Mouse (Mus musculus) liver, adult 2 months (tissue): ENCODE measurements around the gene Srsf7. TPM values are rescaled to one million over a fixed set of nuclear protein-coding genes. Genes with fewer than 3 reads are reported as not detected.

ENCODE experiments used
- DNase-seq: peaks from one replicate; pipeline ENCODE4 v3.0.0-alpha.2; 2011; ENCODE audit warnings: low read depth, low spot score; ENCODE audit errors: extremely low read depth
- H3K27ac ChIP-seq: fragments of 200-500 bp; replicated peaks from 2 replicates; pipeline ENCODE4 v1.5.1; 2012; ENCODE audit warnings: low read depth, mild to moderate bottlenecking, control low read depth, inconsistent platforms, low read length; ENCODE audit not compliant: insufficient read depth
- H3K27me3 ChIP-seq: fragments of 200-500 bp; 2 replicates; pipeline ENCODE4 v1.6.1; 2012; ENCODE audit warnings: mild to moderate bottlenecking, moderate library complexity, low read length, inconsistent platforms; ENCODE audit not compliant: control insufficient read depth, insufficient read depth
- H3K36me3 ChIP-seq: fragments of 200-500 bp; 2 replicates; pipeline ENCODE4 v1.6.1; 2012; ENCODE audit warnings: low read length, inconsistent platforms; ENCODE audit not compliant: control insufficient read depth, insufficient read depth
- H3K4me1 ChIP-seq: fragments of 200-500 bp; 2 replicates; pipeline ENCODE4 v1.6.1; 2011; ENCODE audit warnings: low read length; ENCODE audit not compliant: control insufficient read depth, insufficient read depth
- H3K4me3 ChIP-seq: fragments of 200-500 bp; 2 replicates; pipeline ENCODE4 v1.5.1; 2011; ENCODE audit warnings: low read depth, mild to moderate bottlenecking, control low read depth, low read length, moderate library complexity; ENCODE audit not compliant: insufficient read depth
- H3K79me2 ChIP-seq: fragments of 200-500 bp; 2 replicates; pipeline ENCODE4 v1.6.1; 2012; ENCODE audit warnings: inconsistent platforms, mild to moderate bottlenecking, low read length, moderate library complexity; ENCODE audit not compliant: control insufficient read depth, insufficient read depth
- H3K9ac ChIP-seq: fragments of 200-500 bp; 2 replicates; pipeline ENCODE4 v1.6.1; 2012; ENCODE audit warnings: low read depth, mild to moderate bottlenecking, control low read depth, inconsistent platforms, low read length
- CTCF ChIP-seq: fragments of 200-500 bp; IDR thresholded peaks from 2 replicates; pipeline ENCODE4 v1.5.1; 2011; ENCODE audit warnings: low read depth, low read length, control low read depth
- POLR2A ChIP-seq: fragments of 200-500 bp; IDR thresholded peaks from 2 replicates; pipeline ENCODE4 v1.6.1; 2011; ENCODE audit warnings: low read length, control low read depth; ENCODE audit not compliant: insufficient read depth; ENCODE audit errors: extremely low read depth
- WGBS: fragments of 180-500 bp; shearing (Covaris S2); methylation state at CpG from one replicate; pipeline ENCODE4 v1.1.7; 2018; 5-methylcytosine and 5-hydroxymethylcytosine counted together
- polyA plus RNA-seq: library from polyadenylated mRNA; depleted of rRNA; stranded (reverse); fragments of >200 nt; gene quantifications from 2 replicates; pipeline ENCODE4 v1.2.3, GENCODE M21; 2012
- total RNA-seq: library from RNA; depleted of rRNA; stranded (reverse); fragments of >200 nt; gene quantifications from 2 replicates; pipeline ENCODE4 v1.2.3, GENCODE M21; 2014

Gene Srsf7
- total and polyA plus RNA-seq, 2 experiments, result 20.5 to 20.6 TPM

DNA sequence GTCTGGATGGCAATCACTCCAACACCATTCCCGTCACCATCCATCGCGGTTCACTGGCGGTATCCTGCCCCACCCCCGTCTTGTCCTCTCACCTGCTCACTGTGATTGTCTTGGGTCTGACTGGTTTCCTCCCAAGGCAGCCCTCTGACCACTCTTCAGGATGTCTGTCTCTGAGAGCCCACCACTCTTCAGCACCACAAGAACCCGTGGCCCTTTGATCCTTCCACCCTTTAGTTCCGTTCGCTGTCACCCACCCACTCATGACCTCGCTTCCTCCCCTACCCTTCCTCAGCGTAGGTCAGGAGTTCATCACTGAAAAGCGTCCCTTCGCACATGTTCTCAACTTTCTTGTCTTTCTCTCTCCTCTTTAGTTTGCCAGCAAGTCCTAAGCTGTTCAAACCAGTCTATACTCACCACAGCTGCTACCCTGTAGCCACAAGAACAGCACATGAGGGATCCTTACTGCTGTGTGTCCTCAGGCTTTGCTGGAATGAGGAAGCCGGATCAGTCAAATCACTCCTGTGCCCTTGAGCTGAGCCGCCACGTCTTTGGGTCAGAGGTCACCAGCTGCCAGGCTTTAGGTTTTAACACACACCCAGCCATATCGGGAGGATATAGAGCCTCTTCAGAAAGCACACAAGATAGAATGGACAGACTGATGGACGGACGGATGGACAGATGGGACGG lies 32.3 kb downstream of the Srsf7 start:
- Histone ChIP-seq H3K27ac (no peak overlapping the region), H3K36me3 (peaks cover 3% of the 10 kb centered on the region; the same call in 1 of the 2 replicates), H3K9ac (no peak overlapping the region), H3K27me3 (no peaks in the 10 kb centered on the region), H3K4me1 (peaks cover 11% of the 10 kb centered on the region; the same call in 1 of the 2 replicates), H3K4me3 (no peak overlapping the region), H3K79me2 (peaks cover 3% of the 10 kb centered on the region; the same call in 1 of the 2 replicates)
- DNase-seq, result no peak
- TF ChIP-seq POLR2A (no peak), CTCF (no peak)
- 70% methylated on average over 19 of the region's 19 CpGs for WGBS

DNA sequence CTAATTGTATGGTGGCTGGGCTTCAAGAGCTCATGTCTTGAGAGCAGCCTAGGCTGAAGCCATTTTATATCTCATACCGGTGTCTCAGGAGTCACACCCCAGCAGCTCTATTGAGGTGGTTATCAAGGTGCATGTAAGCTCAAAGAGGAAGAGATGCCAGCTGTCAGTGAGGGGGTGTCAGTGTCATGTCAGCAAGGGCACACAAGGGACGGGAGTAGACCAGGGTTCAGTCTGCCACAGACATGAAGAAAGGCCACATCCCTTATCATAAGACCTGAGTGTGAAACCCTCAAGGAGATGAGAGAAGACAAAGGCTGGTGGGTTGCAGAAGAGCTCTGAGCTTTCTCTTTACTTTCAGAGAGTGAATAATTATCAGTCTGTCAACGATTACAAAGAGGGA lies 33.0 kb downstream of the Srsf7 start:
- peaks cover 3% of the 10 kb centered on the region; the same call in 1 of the 2 replicates for H3K79me2 ChIP-seq
- no peak overlapping the region for H3K9ac ChIP-seq
- H3K4me3 ChIP-seq, result no peak overlapping the region
- H3K4me1 ChIP-seq, result peaks cover 11% of the 10 kb centered on the region; the same call in 1 of the 2 replicates
- peaks cover 3% of the 10 kb centered on the region; the same call in 1 of the 2 replicates for H3K36me3 ChIP-seq
- no peak for DNase-seq
- TF ChIP-seq POLR2A (no peak), CTCF (no peak)
- 79% methylated on average over 3 of the region's 3 CpGs for WGBS
- no peak overlapping the region for H3K27ac ChIP-seq
- no peaks in the 10 kb centered on the region for H3K27me3 ChIP-seq

DNA sequence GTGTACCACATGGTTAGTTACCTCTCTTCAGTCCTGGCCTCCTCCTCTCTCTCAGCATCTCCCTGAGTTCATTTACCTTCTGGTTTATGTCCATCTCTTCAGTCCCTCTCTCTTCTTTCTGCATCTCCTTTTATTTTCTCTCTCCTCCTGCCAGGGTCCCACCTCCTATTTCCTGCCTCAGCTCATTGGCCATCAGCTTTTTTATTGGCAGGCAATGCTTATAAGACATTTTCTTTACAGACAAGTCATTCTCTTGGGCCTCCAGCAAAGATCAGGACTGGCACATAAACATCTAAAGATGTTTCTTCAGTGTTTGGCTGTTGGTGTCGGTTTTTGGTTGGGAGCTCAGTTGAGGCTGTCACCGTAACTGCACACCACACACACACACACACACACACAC lies 33.4 kb downstream of the Srsf7 start:
- Histone ChIP-seq H3K79me2 (peaks cover 3% of the 10 kb centered on the region; the same call in 1 of the 2 replicates), H3K4me1 (peaks cover 11% of the 10 kb centered on the region; the same call in 1 of the 2 replicates), H3K9ac (no peak overlapping the region), H3K36me3 (peaks cover 3% of the 10 kb centered on the region; the same call in 1 of the 2 replicates), H3K27ac (no peak overlapping the region), H3K4me3 (no peak overlapping the region), H3K27me3 (no peaks in the 10 kb centered on the region)
- DNase-seq, result no peak
- TF ChIP-seq CTCF (no peak), POLR2A (no peak)
- 98% methylated on average over 2 of the region's 2 CpGs for WGBS

DNA sequence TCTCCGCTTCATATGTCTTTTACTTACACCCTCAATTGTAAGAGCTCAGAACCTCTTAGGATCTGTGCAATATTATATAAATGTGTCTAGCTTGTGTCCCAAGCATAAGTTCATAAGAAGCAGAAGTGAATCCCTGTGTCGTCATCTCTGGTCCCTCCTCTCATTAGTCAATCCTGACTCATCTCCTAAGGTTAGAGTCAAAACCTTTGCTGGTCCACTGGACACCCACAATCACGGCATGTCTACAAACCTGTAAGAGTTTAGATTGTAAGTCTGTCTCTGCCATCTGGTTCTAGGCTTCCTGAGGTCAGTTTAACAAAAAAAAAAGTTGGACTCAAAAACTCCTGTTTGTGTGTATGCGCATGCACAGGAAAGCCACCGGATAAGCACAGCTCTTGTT lies 34.3 kb downstream of the Srsf7 start:
- WGBS, result 75% methylated on average over 5 of the region's 5 CpGs
- Histone ChIP-seq H3K4me3 (no peak overlapping the region), H3K79me2 (peaks cover 3% of the 10 kb centered on the region; the same call in 1 of the 2 replicates), H3K27ac (no peak overlapping the region), H3K36me3 (peaks cover 3% of the 10 kb centered on the region; the same call in 1 of the 2 replicates), H3K27me3 (no peaks in the 10 kb centered on the region), H3K4me1 (peaks cover 14% of the 10 kb centered on the region), H3K9ac (no peak overlapping the region)
- DNase-seq, result no peak
- TF ChIP-seq CTCF, result no peak
- TF ChIP-seq POLR2A, result no peak

DNA sequence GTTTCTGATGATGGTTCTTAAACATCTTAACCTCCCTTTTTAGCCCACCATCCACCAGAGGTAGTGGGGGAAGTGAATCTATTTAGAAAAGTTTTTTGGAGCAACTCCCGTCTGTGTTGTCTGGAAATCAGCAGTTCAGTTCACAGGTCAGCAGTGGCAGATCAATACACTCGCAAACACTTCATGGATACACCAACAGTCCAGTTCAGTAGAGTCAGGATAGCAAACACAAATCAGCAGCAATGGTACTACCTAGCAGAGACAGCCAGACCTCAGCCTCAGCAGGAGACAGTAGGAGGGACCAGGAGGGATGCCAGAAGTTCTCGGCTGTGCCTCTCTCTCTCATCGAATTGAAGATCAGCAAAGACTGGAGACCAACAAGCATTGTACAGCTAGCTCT lies 35.2 kb downstream of the Srsf7 start:
- Histone ChIP-seq H3K4me1 (peaks cover 19% of the 10 kb centered on the region), H3K9ac (no peak overlapping the region), H3K27me3 (no peaks in the 10 kb centered on the region), H3K79me2 (peaks cover 3% of the 10 kb centered on the region; the same call in 1 of the 2 replicates), H3K27ac (peak overlapping the region; percentile 43; the same call in 1 of the 2 replicates), H3K36me3 (peaks cover 3% of the 10 kb centered on the region; the same call in 1 of the 2 replicates), H3K4me3 (no peak overlapping the region)
- TF ChIP-seq POLR2A (no peak), CTCF (no peak)
- peak; percentile 96 for DNase-seq
- WGBS, result 31% methylated on average over 4 of the region's 4 CpGs

DNA sequence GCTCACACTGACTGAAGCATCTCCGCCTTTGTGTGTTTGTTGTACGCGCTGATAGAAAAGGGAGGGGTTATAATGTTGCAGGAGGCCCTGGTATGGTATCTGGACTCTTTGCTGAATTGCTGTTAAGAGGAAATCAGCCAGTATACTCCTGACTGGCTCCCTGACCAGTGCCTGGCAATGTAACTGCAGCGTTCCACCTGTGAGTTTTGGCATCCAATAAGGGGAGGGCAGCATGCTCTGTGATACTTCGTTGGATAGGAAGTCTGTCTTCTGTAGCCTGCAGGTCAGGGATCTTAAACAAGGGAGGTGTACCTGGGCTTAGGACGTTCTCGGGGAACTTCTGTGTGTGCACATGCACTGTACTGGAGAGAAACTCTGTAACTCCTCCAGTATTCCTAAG lies 36.2 kb downstream of the Srsf7 start:
- Histone ChIP-seq H3K4me3 (no peak overlapping the region), H3K79me2 (peaks cover 3% of the 10 kb centered on the region; the same call in 1 of the 2 replicates), H3K27ac (peak overlapping the region; percentile 10; the same call in 1 of the 2 replicates), H3K36me3 (peaks cover 3% of the 10 kb centered on the region; the same call in 1 of the 2 replicates), H3K4me1 (peaks cover 19% of the 10 kb centered on the region), H3K9ac (no peak overlapping the region), H3K27me3 (no peaks in the 10 kb centered on the region)
- DNase-seq, result peak; percentile 72
- WGBS, result 42% methylated on average over 7 of the region's 7 CpGs
- TF ChIP-seq POLR2A, result no peak
- no peak for TF ChIP-seq CTCF
